Mouse (Mus musculus) hindlimb bud, embryonic 11.5 days (tissue): ENCODE data around the gene Yae1d1.
"Not testable (repeated sequence)": the region's sequence is repeated elsewhere in the genome, so short reads cannot be mapped to it uniquely, and the experiment has no call there.

Experiments
- DNase-seq: peaks from one replicate; pipeline ENCODE4 v3.0.0-alpha.2; 2012; ENCODE audit warnings: low read depth, low spot score; ENCODE audit errors: extremely low spot score

The Yae1d1 gene

DNA sequence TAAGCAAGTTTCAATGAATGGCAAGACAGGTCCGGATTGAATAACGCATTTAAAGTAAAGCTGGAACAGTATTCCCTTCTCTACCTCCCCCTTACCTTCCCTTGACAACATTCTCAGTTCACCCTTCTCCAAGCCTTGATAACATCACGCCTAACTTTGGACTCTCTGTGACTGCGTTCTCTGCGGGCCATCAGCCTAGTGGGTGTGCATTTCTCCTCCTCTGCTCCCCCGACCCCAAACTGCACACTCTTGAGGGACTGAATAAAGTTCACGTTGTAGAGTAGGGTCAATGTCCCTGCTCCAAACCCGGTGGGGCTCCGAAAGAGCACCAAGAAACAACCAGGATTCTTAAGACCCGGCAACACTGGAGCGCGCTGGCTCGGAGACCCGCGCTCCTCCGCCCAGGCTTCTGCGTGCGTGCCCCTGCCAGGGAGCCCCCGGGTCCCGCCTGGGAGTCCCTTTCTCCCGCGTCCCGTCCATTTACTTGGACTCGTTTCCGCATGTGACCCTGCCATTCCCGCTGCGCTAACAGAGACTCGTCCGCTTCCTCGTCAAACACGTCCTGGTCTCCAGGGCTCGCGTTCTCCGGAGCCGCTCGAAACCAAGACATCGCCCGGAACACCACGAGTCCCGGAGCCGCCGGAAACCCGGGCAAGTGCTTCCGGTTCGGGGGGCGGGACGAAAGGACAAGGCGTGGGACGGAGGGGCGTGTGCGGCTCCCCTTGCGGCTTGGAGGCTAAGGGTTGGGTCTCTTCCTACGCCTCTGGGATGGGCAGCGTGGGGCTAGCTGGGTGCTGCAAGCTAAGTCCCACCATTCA is at the start of gene Yae1d1:
Gene Yae1d1, minus strand, starts transcription at position 653 of the 818 bp plus-strand sequence.
- peak; percentile 35 for DNase-seq

DNA sequence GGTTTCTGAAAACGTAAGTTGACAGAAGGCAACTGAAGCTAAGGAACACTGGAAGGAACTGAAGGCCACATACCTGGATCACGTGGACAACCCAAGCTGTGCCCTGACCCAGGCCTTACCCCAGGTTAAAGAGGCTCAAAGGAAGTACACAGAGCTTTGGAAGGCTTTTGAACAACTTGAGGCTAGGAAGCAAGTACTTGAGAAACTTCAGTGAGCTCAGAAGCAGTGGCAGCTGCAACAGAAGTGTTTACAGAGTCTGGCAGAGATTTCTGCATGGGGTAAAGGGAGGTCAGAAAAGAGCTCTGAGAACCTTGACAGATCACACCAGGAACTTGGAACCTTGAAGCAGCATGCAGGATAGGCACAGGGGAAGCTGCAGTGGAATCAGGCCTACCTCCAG is 45.7 kb upstream of the Yae1d1 start:
- DNase-seq, result no peak

DNA sequence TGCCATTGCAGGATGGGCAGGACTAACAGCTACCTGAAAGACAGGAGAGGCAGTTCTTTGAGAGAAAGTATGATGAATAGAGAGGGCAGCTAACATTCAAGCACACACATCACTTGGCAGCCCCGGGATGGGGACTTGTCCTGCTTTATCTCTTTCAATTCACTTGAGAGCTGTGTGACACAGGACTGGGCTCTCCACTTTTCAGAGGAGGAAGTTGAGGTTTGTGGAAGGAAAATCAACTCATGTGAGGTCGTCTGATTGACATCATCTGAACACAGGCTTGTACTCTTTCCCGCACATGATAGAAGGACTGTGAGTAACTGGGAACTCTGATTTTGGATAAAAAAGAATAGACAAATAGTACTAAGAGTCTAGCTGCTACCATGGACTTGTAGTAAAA is 23.5 kb upstream of the Yae1d1 start:
- no peak for DNase-seq

DNA sequence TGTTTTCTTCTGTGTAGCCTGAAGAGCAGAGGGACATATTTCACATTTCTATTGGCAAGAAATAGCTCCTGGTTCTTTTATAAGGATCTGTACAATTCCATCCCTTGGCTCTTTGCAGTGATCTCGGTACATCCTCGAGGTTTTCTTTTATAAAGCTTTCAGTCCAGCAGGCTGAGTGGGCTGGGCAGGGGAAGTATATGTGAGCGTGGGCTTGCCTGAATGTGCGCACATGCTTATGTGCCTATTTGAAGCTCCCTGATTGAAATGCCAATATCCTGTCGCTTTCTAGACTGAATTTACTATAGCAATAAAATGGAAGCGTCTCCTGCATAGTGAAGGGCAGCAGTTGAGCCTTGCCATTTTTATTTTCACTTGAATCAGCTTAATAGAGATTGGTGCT is 20.1 kb upstream of the Yae1d1 start:
- no peak for DNase-seq

DNA sequence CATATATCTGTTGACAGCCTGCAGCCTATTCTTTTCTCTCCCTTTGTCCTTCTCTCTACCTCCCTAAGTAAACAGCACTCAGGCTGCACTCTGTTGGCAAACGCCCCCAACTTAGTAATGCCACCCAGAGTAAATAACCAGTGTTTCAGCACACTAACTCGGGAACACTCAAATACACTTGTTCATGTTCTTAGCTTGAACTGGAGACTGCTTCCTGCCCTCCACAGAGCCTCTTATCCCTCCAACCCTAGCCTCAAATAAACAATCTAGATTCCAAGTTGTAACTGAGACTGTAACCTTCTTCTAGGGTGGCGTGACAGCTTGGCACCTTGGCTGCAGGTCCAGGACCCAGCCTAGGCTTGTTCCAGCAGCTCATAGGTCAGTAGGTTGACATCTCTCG is 17.9 kb upstream of the Yae1d1 start:
- no peak for DNase-seq

DNA sequence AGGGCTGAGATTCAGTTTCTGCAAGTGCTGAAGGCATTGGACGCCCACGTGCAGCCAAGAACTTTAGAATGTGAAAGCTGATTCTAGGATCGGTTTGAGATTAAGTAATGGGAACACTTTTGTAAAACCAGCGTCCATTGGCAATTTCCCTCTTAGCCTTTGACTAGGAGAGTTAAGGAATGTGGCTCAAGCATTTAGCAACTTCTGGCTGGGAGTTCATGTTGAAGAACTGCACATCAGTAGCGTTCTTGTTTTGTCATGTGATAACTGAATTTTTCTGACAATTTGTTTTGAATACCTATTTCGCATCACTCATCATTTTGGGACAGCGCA is 332 bp upstream of the Yae1d1 start:
- DNase-seq, result peak; percentile 16

DNA sequence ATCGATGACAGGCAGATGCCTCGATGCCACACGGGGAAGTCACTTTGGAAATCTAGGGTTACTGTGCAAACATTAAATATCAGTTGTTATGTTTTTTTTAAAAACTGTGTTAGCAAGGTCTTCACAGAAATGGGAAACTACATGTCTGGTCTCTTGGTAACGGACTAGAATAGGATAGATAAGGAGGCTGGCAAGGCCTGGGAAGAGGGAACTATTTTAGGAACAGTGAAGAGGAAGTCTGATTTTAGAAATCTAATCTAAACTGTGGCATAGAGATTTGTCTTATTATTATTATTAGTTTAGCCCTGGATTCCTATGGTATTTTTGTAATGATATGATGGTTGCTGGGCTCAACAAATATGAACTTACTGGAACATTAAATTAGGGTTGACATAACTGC is 1.1 kb downstream of the Yae1d1 start:
- DNase-seq, result no peak

DNA sequence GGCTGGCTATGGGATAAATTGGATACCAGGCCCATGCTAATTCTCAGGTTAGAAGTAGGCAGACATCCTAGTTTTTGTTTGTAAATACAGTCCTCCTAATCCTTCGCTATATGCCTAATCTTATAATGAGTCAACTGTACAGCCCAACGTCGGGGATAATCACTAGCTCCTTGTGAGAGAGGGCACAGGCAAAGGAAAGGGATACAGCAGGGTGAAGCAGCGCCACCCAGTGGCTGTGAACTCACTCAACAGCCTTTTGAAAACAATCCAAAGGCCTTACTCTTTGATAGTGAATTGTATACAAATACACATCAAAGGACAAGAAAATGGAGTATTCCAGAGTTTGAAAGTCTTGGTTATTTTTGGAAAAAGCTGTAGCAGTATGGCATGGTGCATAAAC is 10.0 kb downstream of the Yae1d1 start:
- no peak for DNase-seq

DNA sequence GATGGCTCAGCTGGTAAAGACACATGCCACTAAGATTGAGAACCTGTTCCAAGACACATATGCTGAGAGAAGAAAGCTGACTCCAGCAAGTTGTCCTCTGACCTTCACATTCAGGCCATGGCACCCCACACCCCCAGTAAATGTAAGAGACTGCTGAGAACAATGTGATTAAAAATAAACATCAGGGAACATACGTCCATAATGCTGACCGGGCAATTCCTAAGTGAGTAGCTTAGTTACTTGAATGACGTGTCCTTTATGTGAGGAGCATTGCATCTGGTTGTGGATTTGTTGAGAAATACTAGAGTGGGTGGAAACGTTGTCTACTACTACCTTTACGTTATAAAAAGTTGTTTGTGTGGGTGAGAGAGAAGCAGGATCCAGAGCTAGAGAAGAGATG is 10.5 kb downstream of the Yae1d1 start:
- DNase-seq, result no peak

DNA sequence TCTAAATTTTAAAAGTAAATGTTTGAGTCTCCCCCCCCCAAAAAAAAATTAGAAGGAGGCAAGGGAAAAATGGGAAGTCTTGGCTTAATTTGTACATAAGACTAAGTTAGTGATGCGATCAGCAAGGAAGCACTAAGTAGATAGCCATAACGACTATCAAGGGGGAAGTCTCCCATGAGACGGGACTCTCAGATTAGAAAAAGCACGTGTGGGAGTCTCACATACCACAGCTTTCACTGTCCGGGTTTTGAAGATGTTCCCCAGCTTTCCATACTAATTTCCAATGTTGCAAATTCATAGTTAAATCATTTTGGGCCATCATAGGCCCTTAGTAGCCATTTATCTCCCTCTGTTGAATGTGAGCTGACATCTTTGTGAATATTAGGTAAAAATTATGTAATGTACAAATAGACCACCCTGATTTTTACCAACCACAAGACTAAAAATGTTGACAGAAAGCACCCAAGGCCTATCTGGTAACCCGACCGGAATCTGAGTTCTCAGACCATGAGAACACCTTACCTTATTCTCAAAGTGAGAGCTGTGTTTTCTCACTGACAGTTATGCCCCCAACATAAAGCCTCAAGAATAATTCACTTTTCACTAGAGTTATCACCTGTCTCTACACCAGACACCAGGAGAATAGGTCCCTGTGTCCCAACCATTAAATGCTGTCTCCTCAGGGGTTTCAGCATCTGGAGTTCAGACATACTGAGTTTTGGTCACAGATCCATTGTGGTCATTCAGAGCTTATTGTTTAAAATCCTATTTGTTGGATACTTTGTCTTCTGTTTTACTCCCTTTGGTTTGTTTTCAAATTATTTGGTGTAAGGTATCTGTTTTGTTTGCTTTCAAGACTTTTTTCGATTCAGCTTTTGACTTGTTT is 16.1 kb downstream of the Yae1d1 start:
- no peak for DNase-seq

DNA sequence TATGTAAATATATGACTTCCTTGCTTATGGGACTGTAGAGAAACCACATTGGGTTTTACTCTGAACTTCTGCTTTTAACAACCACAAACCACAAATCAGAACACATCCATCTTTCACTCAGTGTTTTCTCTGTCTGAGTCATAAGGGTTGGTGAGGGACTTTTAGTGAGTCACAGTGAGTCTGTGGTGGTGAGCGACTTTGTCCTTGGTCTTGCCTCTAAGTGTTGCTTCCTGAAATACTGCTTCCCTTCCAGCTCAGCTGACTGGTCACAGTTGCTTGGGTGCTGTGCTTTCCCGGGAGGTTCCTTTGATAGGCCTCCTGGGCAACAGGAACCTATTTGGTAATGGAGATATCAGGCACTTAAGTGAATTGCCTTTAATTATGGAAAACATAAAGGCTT is 17.3 kb downstream of the Yae1d1 start:
- DNase-seq, result no peak

DNA sequence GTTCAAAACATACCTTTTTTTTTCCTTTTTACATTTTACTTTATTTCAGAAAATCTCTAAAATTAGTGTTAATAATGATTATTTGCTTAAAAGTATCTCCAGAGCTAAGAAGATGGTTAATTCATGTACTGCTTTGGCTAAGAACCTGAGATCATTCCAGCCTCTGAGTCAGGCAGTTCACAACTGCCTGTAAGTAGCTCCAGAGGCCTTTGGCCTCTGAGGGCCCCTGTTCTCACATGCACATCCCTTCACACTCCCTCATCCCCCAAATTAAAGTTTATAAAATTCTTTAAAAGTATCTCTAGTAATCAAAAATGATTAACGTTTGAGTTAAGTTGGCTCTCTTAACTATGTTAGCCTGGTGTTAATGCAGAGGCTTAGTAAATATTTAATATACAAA is 17.7 kb downstream of the Yae1d1 start:
- DNase-seq, result no peak

DNA sequence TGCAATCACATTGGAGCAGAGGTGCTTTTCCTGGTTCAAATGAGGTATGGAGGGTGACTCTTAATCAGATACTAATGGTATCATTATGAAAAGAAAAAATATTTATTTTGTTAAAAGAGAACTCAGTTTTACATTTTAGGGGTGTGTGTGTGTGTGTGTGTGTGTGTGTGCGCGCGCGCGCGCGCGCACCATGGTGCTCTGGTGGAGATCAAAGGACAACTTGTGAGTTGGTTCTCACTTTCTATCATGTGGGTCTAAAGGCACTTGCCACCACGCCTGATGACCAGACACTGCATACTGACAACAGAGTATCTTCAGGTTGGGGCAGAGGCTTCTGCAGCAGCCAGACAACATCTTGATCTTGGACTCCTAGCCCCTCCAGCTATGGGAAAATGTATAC is 18.4 kb downstream of the Yae1d1 start:
- DNase-seq, result no peak

DNA sequence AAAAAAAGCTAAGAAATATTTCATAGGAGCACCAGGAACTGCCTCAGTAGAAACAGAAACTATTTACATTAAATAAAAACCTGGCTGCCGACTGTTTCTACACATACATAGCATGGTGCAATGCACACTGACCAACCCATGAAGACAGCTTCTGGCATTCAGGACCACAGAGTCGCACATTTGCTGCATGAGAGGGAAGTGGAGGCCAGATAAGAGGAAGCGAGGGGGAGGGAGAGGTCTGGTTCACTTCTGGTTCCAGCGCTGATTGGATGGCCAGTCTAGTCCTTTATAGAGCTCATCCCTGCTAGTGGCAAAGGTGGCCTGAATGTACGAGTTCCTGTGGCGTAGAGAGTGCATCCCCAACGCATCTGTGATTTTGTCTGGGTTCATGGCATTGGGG is 32.5 kb downstream of the Yae1d1 start:
- DNase-seq, result no peak

DNA sequence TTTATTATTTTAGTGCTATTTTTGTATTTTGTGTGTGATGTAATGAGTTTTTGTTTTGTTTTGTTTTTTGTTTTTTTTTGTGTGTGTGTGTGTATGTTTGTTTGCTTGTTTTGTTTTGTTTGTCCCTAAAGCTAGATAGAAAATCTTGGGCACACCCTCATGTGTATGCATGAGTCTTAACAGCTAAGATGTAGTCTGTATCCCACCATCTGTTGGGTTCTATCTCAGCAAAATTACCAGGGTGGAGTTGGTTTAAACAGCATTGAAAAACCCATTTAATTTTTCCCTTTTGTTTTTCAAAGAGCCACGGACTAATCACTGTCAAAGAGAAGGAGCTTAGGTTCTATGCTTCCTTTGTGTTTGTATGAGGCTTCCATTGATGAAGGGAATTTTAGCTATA is 38.9 kb downstream of the Yae1d1 start:
- no peak for DNase-seq

DNA sequence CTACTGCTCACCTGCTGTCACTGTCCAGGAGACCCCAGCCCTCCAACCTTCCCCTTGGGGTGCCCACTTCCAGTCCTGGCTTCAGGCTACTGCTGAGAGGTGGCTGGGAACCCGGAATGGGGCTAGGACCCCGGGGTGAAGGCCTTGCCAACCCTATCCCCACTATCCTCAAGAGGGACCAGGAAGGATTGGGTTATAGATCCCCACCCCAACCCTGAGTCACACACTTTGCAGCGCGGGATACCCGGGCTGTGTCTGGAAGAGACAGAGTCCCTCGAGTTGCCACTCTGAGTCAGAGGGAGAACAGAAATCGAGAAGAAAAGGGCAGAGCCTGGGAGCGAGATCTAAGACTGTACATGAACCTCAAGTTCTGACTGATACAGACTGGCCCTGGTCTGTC is 42.6 kb downstream of the Yae1d1 start:
- not testable (repeated sequence) for DNase-seq

DNA sequence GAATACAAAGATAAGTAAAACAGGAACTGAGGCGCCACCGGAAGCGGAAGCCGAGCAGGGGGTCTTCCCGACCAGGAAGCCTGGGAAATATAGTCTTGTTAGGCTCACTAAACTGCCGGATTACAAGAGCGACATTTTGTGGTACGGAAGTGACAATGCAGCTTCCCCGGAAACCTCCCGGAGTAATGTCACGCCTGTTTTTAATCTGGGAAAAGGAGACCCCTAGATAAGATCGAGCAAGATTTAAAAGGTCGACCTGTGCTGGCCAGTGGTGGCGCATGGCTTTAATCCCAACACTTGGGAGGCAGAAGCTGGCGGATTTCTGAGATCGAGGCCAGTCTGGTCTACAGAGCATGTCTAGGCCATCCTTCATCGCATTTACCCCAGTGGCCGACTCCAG is 43.6 kb downstream of the Yae1d1 start:
- DNase-seq, result no peak

DNA sequence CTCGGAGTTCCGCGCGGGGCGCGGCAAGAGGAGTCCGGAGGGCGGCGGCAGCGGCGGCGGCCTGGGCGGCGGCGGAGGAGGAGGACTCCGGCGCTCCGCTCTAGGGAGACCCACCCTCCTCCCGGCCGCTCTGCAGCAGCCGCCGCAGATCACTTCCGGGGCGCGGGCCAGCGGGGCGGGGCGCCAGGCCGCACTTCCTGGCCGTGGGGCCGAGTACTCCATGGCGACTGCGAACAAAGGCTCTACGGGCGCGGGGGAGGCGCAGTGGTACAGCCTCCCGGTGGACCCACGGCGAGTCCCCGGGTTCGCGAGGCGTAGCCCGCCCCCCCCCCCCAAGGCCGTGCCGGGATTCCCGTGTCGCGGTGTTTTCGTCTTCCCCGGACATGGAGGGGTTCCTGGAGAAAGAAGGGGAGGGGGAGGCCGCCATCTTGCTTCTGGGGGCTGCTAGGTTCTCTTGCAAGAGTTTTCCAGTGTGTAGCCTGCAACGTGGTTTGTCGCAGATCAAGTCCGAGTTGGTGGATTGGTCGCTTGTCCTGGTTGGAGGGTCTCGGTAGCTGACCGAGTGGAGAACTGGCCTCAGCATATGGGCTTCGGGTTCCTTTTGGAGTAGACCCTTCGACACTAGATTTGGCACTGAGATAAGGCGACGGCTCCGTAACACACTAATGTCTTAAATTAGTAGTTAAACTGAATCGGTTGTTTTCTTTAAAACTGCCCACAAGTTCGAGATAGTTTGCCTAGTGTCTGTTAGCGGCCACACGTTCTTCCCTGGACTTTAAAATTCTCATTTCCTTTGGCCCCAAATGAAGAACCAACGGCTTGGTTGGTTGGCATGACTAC is 48.9 kb downstream of the Yae1d1 start, which contains the start of gene Rala:
Gene Rala, minus strand, starts transcription at position 162 of the 840 bp plus-strand sequence.
- no peak for DNase-seq

DNA sequence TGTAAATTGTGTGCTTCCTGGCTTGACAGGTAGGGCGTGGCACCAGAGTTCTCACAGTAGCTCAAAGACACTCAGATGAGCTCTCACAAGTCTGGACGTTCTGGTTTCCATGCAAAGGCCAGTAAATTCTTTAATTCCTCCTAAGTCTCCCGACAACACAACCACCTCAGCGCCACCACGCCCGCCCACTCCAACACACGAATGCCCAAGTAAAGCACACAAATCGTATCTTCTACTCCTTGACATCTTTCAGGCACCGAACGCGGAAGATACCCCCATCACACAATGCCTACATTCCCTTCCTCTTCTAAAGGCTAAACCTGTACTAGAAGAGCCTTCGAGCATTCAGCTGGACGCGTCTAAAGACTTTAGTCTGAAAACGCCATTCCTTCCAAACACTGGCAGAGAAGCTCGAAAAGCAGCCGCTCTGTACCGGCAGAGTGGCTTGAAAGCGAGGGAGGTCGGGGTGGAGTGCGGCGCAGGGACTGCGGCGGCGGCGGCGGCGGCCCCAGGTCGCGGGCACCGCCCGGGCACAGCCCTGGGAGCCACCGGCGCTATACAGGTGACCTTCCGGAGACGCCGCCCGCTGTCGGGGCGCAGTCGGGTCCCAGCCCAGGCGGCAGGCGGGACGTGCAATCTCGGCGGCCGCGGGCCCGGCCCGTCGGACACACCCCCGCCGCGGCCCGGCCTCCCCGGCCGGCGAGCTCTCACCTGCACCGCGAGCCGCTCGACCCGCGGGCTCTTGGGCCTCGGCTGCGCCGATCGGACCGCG is 49.7 kb downstream of the Yae1d1 start:
- no peak for DNase-seq

DNA sequence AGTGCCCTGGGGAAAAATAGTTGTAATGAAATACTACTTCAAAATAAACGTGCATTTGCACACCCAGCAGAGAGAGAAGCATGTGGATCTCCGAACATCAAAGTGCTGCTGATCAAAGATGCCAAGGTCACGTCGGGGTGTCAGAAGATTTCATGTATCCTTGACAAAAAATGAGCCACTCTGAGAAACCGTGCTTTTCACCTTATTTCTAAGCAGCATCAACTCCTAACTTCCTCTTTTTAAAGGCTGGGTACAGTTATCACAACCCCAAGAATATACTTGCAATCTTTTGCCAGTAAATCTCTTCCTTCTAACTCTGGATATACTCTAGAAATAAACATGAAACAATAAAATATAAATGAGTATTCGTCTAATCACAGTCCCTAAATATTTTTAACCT is 50.8 kb downstream of the Yae1d1 start:
- no peak for DNase-seq
